Mouse (Mus musculus) forebrain, embryonic 11.5 days (tissue): ENCODE results near the gene Snrnp70. TPM values are rescaled to one million over a fixed set of nuclear protein-coding genes. Genes with fewer than 3 reads are reported as not detected.

Source experiments
- ATAC-seq: fragments of 200-750 bp; cut with Nextera tagmentation; replicated peaks from 2 replicates; pipeline ENCODE4 v1.8.0; 2017; ENCODE audit warnings: moderate TSS enrichment; ENCODE audit not compliant: low FRiP score
- DNase-seq: peaks from one replicate; pipeline ENCODE4 v3.0.0-alpha.2; 2017; ENCODE audit warnings: low spot score
- H3K27ac ChIP-seq: fragments of 300-500 bp; sonication (generic); 2 replicates; pipeline ENCODE4 v1.5.1; 2014; ENCODE audit warnings: low read depth, low read length
- H3K27me3 ChIP-seq: fragments of 300-500 bp; sonication (generic); 2 replicates; pipeline ENCODE4 v1.6.1; 2014; ENCODE audit warnings: mild to moderate bottlenecking, low read length, mixed read lengths; ENCODE audit not compliant: control insufficient read depth, insufficient read depth
- H3K36me3 ChIP-seq: fragments of 300-500 bp; sonication (generic); 2 replicates; pipeline ENCODE4 v1.6.1; 2014; ENCODE audit warnings: mild to moderate bottlenecking, low read length, moderate library complexity, mixed read lengths; ENCODE audit not compliant: control insufficient read depth, insufficient read depth
- H3K4me1 ChIP-seq: fragments of 300-500 bp; sonication (generic); replicated peaks from 2 replicates; pipeline ENCODE4 v1.6.1; 2014; ENCODE audit warnings: low read length, mixed read lengths; ENCODE audit not compliant: control insufficient read depth, insufficient read depth
- H3K4me2 ChIP-seq: fragments of 300-500 bp; sonication (generic); 2 replicates; pipeline ENCODE4 v1.6.1; 2014; ENCODE audit warnings: low read depth, mild to moderate bottlenecking, low read length, moderate library complexity, mixed read lengths; ENCODE audit not compliant: severe bottlenecking
- H3K4me3 ChIP-seq: fragments of 300-500 bp; sonication (generic); 2 replicates; pipeline ENCODE4 v1.5.1; 2014; ENCODE audit warnings: low read depth, low read length
- H3K9ac ChIP-seq: fragments of 300-500 bp; sonication (generic); 2 replicates; pipeline ENCODE4 v1.6.1; 2014; ENCODE audit warnings: low read length
- H3K9me3 ChIP-seq: fragments of 300-500 bp; sonication (generic); 2 replicates; pipeline ENCODE4 v1.6.1; 2016; ENCODE audit warnings: low read length, mixed read lengths; ENCODE audit not compliant: control insufficient read depth
- WGBS: fragments of 180-500 bp; shearing (Covaris S2); extraction: QIAGEN DNeasy Blood & Tissue Kit; methylation state at CpG from one replicate; pipeline ENCODE4 v1.1.7; 2014; 5-methylcytosine and 5-hydroxymethylcytosine counted together
- polyA plus RNA-seq: library from polyadenylated mRNA; unstranded; fragments of >200 nt; fragmentation: Nextera tagmentation; extraction: Ambion mirVana; gene quantifications from 2 replicates; pipeline ENCODE4 v1.2.1, GENCODE M21; 2014

The Snrnp70 gene
- polyA plus RNA-seq, 1 experiment from 2014 or later: 79.8 TPM

- ATAC-seq (no peak), DNase-seq (no peak)
- no peaks in the 10 kb centered on the region for H3K9me3 ChIP-seq
- H3K4me1 ChIP-seq: peaks cover 17% of the 10 kb centered on the region
- no peak overlapping the region for H3K27ac ChIP-seq
- no peaks in the 10 kb centered on the region for H3K36me3 ChIP-seq
- H3K9ac ChIP-seq: peak overlapping the region; percentile 74; the same call in 1 of the 2 replicates
- peak overlapping the region; percentile 49 for H3K4me3 ChIP-seq
- 0 out of 2 replicates have a peak, but pooled peaks cover 3% of the 10 kb centered on the region for H3K27me3 ChIP-seq
- WGBS: 3% methylated on average over 11 of the region's 11 CpGs
- H3K4me2 ChIP-seq: peak overlapping the region; percentile 92
These were observed 55.5 kb downstream of the Snrnp70 start for GRCm38 (mm10) chr7:45340066-45340442.

GRCm38 (mm10) chr7:45339410-45340065 is 56.0 kb downstream of the Snrnp70 start:
- Histone ChIP-seq H3K27me3 (0 out of 2 replicates have a peak, but pooled peaks cover 5% of the 10 kb centered on the region), H3K9ac (peak overlapping the region; percentile 74), H3K4me3 (peak overlapping the region; percentile 49), H3K4me1 (peaks cover 17% of the 10 kb centered on the region), H3K4me2 (peak overlapping the region; percentile 92), H3K9me3 (no peaks in the 10 kb centered on the region), H3K27ac (no peak overlapping the region), H3K36me3 (no peaks in the 10 kb centered on the region)
- under 1% methylated on average over 37 of the region's 39 CpGs for WGBS
- DNase-seq (peak; percentile 89), ATAC-seq (peak; percentile 85)

- no peak for DNase-seq
- Histone ChIP-seq H3K36me3 (no peaks in the 10 kb centered on the region), H3K4me2 (peak overlapping the region; percentile 92; the same call in 1 of the 2 replicates), H3K27ac (no peak overlapping the region), H3K9ac (peak overlapping the region; percentile 74; the same call in 1 of the 2 replicates), H3K27me3 (0 out of 2 replicates have a peak, but pooled peaks cover 6% of the 10 kb centered on the region), H3K9me3 (no peaks in the 10 kb centered on the region), H3K4me3 (no peak overlapping the region), H3K4me1 (peaks cover 17% of the 10 kb centered on the region)
- 2% methylated on average over 14 of the region's 14 CpGs for WGBS
- no peak for ATAC-seq
These were observed 57.2 kb downstream of the Snrnp70 start for GRCm38 (mm10) chr7:45338161-45338911.

- Histone ChIP-seq H3K9me3 (no peaks in the 10 kb centered on the region), H3K4me1 (peaks cover 23% of the 10 kb centered on the region), H3K4me2 (no peak overlapping the region), H3K36me3 (no peaks in the 10 kb centered on the region), H3K27me3 (0 out of 2 replicates have a peak, but pooled peaks cover 6% of the 10 kb centered on the region), H3K4me3 (no peak overlapping the region), H3K9ac (no peak overlapping the region), H3K27ac (no peak overlapping the region)
- no peak for ATAC-seq
- no peak for DNase-seq
- 12% methylated on average over 4 of the region's 4 CpGs for WGBS
These were observed 58.1 kb downstream of the Snrnp70 start for GRCm38 (mm10) chr7:45337469-45337868.

GRCm38 (mm10) chr7:45336319-45336718 is 59.2 kb downstream of the Snrnp70 start:
- peaks cover 23% of the 10 kb centered on the region for H3K4me1 ChIP-seq

GRCm38 (mm10) chr7:45335056-45335455 is 60.5 kb downstream of the Snrnp70 start, which contains the start of gene Hrc:
Gene Hrc (plus strand): TSS chr7:45335290.
- Histone ChIP-seq H3K9me3 (no peaks in the 10 kb centered on the region), H3K4me2 (peak within 1 kb of the TSS; percentile 96; the same call in 1 of the 2 replicates), H3K27ac (no peak within 1 kb of the TSS), H3K4me3 (no peak within 1 kb of the TSS; the same call in 1 of the 2 replicates), H3K27me3 (0 out of 2 replicates have a peak, but pooled peaks cover 6% of the 10 kb centered on the region), H3K36me3 (no peaks in the 10 kb centered on the region), H3K4me1 (peaks cover 14% of the 10 kb centered on the region), H3K9ac (no peak within 1 kb of the TSS)
- no peak for DNase-seq
- WGBS: 32% methylated on average over 5 of the region's 5 CpGs
- ATAC-seq: no peak

More at GRCm38 (mm10) chr7:45336319-45336718, 59.2 kb downstream of the Snrnp70 start:
- Histone ChIP-seq H3K27ac (no peak overlapping the region), H3K4me2 (no peak overlapping the region), H3K4me3 (no peak overlapping the region), H3K9me3 (no peaks in the 10 kb centered on the region), H3K27me3 (0 out of 2 replicates have a peak, but pooled peaks cover 6% of the 10 kb centered on the region), H3K9ac (no peak overlapping the region), H3K36me3 (no peaks in the 10 kb centered on the region)
- no peak for ATAC-seq
- 90% methylated on average over 4 of the region's 4 CpGs for WGBS
- DNase-seq: no peak

GRCm38 (mm10) chr7:45334605-45335004 is 60.9 kb downstream of the Snrnp70 start:
- peaks cover 13% of the 10 kb centered on the region for H3K4me1 ChIP-seq
- 35% methylated on average over 3 of the region's 3 CpGs for WGBS
- no peak overlapping the region for H3K4me3 ChIP-seq
- no peak overlapping the region for H3K4me2 ChIP-seq
- H3K27ac ChIP-seq: no peak overlapping the region
- ATAC-seq (no peak), DNase-seq (no peak)
- H3K27me3 ChIP-seq: 0 out of 2 replicates have a peak, but pooled peaks cover 6% of the 10 kb centered on the region
- H3K36me3 ChIP-seq: no peaks in the 10 kb centered on the region
- H3K9me3 ChIP-seq: no peaks in the 10 kb centered on the region
- no peak overlapping the region for H3K9ac ChIP-seq

- peaks cover 5% of the 10 kb centered on the region for H3K4me1 ChIP-seq
- peak within 1 kb of the TSS; percentile 57 for H3K4me3 ChIP-seq
- H3K9me3 ChIP-seq: no peaks in the 10 kb centered on the region
- DNase-seq (peak; percentile 90), ATAC-seq (peak; percentile 67)
- WGBS: under 1% methylated on average over 38 of the region's 38 CpGs
- H3K36me3 ChIP-seq: no peaks in the 10 kb centered on the region
- H3K9ac ChIP-seq: peak within 1 kb of the TSS; percentile 66
- H3K4me2 ChIP-seq: peak within 1 kb of the TSS; percentile 96
- H3K27ac ChIP-seq: no peak within 1 kb of the TSS
- 0 out of 2 replicates have a peak, but pooled peaks cover 6% of the 10 kb centered on the region for H3K27me3 ChIP-seq
These were observed 62.0 kb downstream of the Snrnp70 start, which contains the start of gene Trpm4 for GRCm38 (mm10) chr7:45333431-45333982. Gene Trpm4 (minus strand): TSS chr7:45333780.
